Mouse (Mus musculus): ENCODE measurements around the gene Uso1.

- no peak for TF ChIP-seq POLR2A (IDR thresholded peaks at IDR 0.05; ENCODE audit: extremely low read depth, insufficient read depth, low read length)
- TF ChIP-seq CTCF (IDR thresholded peaks at IDR 0.05; ENCODE audit: extremely low read depth, insufficient read depth, low read length): no peak
Measured at GRCm38 (mm10) chr5:92196895-92197811, 59.4 kb downstream of the Uso1 start.
